Mouse (Mus musculus) cerebellum, adult 8-10 months (tissue): Measurements from ENCODE around the gene Rtf2.
A peak's percentile ranks its signal among the peaks of the same experiment; 100 is the strongest.

Source experiments
- DNase-seq: peaks from one replicate; pipeline ENCODE4 v3.0.0; 2022

The Rtf2 gene

GRCm38 (mm10) chr2:172439843-172440639 lies at the start of gene Rtf2:
Gene Rtf2 (plus strand): TSS chr2:172440556.
- peak; percentile 99 for DNase-seq

- no peak for DNase-seq
Observed at GRCm38 (mm10) chr2:172392041-172392521, 48.3 kb upstream of the Rtf2 start.

- no peak for DNase-seq
Observed at GRCm38 (mm10) chr2:172393391-172394051, 46.8 kb upstream of the Rtf2 start, which contains the start of gene Cass4. Gene Cass4 (plus strand): TSS chr2:172393794.

- DNase-seq, result no peak
Observed at GRCm38 (mm10) chr2:172394052-172394392, 46.3 kb upstream of the Rtf2 start.

GRCm38 (mm10) chr2:172394671-172395070 lies 45.7 kb upstream of the Rtf2 start:
- no peak for DNase-seq

- DNase-seq, result no peak
Observed at GRCm38 (mm10) chr2:172395961-172396360, 44.4 kb upstream of the Rtf2 start.

- no peak for DNase-seq
Observed at GRCm38 (mm10) chr2:172399901-172400300, 40.5 kb upstream of the Rtf2 start.

GRCm38 (mm10) chr2:172401116-172401825 lies 39.1 kb upstream of the Rtf2 start:
- no peak for DNase-seq

- no peak for DNase-seq
Observed at GRCm38 (mm10) chr2:172404239-172404638, 36.1 kb upstream of the Rtf2 start.

GRCm38 (mm10) chr2:172405011-172405410 lies 35.3 kb upstream of the Rtf2 start:
- no peak for DNase-seq

GRCm38 (mm10) chr2:172406173-172406572 lies 34.2 kb upstream of the Rtf2 start:
- no peak for DNase-seq

- no peak for DNase-seq
Observed at GRCm38 (mm10) chr2:172407499-172407898, 32.9 kb upstream of the Rtf2 start.

GRCm38 (mm10) chr2:172410686-172411085 lies 29.7 kb upstream of the Rtf2 start:
- no peak for DNase-seq

GRCm38 (mm10) chr2:172411091-172411490 lies 29.3 kb upstream of the Rtf2 start:
- no peak for DNase-seq

- no peak for DNase-seq
Observed at GRCm38 (mm10) chr2:172412454-172412853, 27.9 kb upstream of the Rtf2 start.

- DNase-seq, result no peak
Observed at GRCm38 (mm10) chr2:172413273-172413672, 27.1 kb upstream of the Rtf2 start.

- no peak for DNase-seq
Observed at GRCm38 (mm10) chr2:172413894-172414293, 26.5 kb upstream of the Rtf2 start.

GRCm38 (mm10) chr2:172416218-172416617 lies 24.1 kb upstream of the Rtf2 start:
- DNase-seq, result no peak

- no peak for DNase-seq
Observed at GRCm38 (mm10) chr2:172416876-172417275, 23.5 kb upstream of the Rtf2 start.

GRCm38 (mm10) chr2:172418208-172418607 lies 22.1 kb upstream of the Rtf2 start:
- no peak for DNase-seq

- no peak for DNase-seq
Observed at GRCm38 (mm10) chr2:172430609-172431008, 9.7 kb upstream of the Rtf2 start.

GRCm38 (mm10) chr2:172433746-172434145 lies 6.6 kb upstream of the Rtf2 start:
- DNase-seq, result no peak

GRCm38 (mm10) chr2:172437371-172437952 lies 2.9 kb upstream of the Rtf2 start:
- no peak for DNase-seq
